Mouse (Mus musculus) testis, postnatal 14 days (tissue): ENCODE measurements around the gene Slc7a4.
"Not testable (repeated sequence)": the region's sequence is repeated elsewhere in the genome, so short reads cannot be mapped to it uniquely, and the experiment has no call there.

ENCODE experiments used
- DNase-seq: peaks from one replicate; pipeline ENCODE4 v3.0.0; 2021; ENCODE audit warnings: low spot score

The Slc7a4 gene

DNA sequence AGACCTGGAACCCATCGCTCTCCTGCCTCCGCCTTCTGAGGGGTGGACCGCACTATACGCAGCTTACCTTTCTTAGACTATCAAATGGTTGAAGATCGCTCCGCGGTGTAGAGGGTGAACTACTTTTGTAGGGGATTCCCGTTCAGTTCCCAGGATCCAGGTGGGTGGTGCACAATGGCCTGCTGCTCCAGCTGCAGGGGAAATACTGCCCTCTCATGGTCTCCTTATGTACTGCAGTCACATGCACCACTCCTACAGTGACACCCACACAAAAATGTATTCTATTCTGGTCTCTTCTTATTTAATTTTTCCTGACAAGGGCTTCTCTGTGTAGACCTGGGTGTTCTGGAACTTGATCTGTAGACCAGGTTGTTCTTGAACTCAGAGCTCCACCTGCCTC lies at the start of gene Slc7a4:
TSS of gene Slc7a4 (minus strand) at position 151 of the 400 bp plus-strand sequence.
- DNase-seq = peak; percentile 54

- DNase-seq = no peak
These were observed 49.6 kb upstream of the Slc7a4 start for GRCm38 (mm10) chr16:17632580-17632979.

DNA sequence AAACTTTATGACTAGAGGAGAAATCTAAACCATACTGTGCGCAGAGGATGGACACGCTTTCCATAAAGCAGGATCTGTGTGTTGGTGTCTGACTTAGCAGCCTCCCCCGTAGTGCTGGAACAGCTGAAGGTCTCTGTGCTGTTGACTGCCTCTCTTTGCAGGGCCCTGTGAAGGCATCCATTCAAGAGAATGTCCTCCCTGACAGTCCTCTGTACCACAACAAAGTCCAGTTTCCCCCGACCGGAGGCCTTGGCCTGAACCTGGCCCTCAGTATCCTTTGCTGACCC lies 43.2 kb upstream of the Slc7a4 start:
- no peak for DNase-seq

DNA sequence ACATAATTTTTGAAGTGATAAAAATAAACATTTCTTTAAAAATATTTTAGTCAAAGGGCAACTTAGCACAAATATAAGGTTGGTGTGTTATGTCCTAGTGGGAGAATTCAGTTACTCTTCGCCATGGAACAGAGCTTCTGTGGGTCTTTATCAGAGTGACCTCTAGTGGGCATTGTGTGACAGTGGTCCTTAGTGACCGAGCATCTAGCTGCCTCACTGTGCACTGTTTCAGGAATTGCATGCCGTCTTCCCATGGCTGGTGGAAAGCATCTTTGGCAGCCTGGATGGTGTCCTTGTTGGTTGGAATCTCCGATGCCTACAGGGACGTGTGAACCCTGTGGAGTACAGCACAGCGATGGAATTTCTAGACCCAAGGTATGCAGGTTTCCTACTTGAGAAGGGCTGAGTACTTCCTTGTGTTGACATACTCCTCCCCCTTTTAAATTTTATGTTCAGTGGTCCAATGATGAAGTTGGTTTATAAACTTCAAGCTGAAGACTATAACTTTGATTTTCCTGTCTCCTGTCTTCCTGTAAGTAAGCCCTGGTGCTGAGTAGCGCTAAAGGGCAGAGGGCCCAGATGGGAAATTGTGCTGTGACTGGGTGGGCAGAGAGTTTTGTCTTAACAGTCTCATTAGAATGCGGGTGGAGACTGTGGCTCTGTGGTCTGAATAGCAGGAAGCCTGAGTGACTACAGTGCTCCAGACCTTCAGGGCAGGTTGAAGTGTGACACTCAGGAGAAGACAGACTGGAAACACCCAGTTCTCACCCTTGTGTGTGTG lies 42.7 kb upstream of the Slc7a4 start:
- no peak for DNase-seq

DNA sequence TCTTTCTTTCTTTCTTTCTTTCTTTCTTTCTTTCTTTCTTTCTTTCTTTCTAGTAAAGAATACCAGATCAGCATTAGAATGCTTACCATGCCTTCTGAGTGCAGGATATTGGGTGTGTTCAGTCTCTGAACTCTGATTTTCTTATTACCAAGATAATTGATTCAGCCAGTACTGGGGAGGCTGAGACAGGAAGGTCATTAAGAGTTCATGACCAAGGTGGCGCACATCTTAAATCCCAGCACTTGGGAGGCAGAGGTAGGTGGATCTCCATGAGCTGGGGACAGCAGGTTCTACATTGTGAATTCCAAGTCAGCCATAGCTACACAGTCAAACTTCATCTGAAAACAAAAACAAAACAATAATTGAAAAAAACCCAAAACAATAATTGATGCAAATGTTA lies 38.9 kb upstream of the Slc7a4 start:
- DNase-seq = no peak

- DNase-seq = peak; percentile 91
These were observed 36.4 kb upstream of the Slc7a4 start, which contains the start of gene Smpd4 for GRCm38 (mm10) chr16:17619198-17620105. Gene Smpd4, plus strand, starts transcription at chr16:17619354.

- DNase-seq = peak; percentile 63
These were observed 35.0 kb upstream of the Slc7a4 start for GRCm38 (mm10) chr16:17617922-17618565.

GRCm38 (mm10) chr16:17616212-17616611 lies 33.2 kb upstream of the Slc7a4 start:
- no peak for DNase-seq

GRCm38 (mm10) chr16:17614740-17615139 lies 31.7 kb upstream of the Slc7a4 start:
- not testable (repeated sequence) for DNase-seq

DNA sequence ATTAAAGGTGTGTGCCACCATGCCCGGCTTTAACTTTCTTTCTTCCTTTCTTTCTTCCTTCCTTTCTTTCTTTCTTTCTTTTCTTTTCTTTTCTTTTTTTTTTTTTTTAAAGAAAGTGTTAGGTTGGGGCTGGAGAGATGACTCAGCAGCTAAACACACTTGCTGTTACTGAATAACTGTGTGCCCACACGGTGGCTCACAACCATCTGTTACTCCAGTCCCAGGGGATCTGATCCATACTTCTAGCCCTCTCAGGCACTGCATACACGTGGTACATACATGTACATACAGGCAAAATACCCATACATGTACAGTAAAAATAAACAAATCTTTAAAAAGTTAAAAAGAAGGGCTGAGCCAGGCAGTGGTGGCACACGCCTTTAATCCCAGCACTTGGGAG lies 28.4 kb upstream of the Slc7a4 start:
- no peak for DNase-seq

DNA sequence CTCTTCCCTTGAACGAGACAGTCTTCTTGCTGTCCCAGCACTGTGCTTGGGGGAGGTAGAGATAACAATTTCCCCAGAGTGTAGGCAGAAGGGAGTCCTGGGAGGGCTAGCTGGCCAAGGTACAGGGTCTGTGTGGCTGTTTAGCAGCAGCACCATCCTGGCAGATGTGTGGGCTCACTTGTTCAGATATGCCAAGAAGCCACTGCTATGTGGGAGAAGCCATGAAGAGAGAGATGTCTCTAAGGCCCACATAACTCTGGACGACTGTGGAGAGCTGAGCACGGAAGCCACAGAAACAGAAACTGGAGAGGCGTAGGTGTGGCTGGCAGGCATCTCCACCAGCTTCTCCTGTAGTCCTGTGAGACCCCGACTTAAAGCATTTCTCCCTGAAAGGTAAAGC lies 22.7 kb upstream of the Slc7a4 start:
- no peak for DNase-seq

- no peak for DNase-seq
These were observed 21.9 kb upstream of the Slc7a4 start for GRCm38 (mm10) chr16:17604941-17605340.

DNA sequence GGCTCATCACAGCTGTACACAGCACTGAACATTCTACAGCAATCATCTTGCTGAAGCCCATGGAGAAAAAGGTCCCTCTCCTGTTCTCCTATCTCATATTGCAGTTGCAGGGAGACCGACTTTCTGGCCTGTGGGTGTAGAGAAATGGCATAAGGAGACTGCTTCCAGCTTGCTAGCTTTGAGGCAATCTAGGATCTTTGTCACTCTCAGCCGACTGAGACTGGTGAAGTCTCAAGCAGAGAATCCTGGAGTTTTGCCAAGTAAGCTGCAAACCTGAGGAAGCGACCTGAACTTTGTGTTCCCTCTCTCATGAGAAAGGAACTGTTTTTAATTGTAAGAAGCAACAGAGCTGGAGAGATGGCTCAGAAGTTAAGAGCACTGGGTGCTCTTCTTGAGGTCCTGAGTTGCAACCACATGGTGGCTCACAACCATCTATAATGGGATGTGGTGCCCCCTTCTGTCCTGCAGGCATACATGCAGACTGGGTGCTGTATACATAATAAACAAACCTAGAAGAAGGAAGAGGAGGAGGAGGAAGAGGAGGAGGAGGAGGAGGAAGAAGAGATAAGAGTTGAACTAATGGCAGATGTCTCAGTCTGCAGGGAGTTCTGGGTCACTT lies 18.0 kb upstream of the Slc7a4 start:
- DNase-seq = peak; percentile 10

DNA sequence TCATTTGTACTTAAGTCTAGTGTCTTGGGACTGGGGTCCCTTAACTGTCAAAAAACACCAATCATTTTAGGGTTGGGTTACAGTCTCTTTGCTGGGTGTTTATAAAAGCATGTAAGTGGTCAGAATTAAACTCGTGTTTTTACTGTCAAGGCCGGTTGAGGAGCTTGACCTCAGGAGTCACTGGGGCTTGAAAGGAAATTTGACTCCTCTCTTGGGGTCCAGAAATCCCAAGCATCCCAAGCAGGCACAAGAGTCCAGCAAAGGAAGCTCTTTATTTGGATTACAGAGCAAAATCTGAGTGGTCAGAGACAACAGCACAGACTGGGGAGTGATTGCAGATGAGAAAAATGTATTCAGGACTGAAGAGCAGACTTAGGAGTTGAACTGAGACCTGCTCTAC lies 7.7 kb upstream of the Slc7a4 start:
- DNase-seq = no peak

- peak; percentile 79 for DNase-seq
These were observed 1.5 kb upstream of the Slc7a4 start for GRCm38 (mm10) chr16:17584555-17584954.

DNA sequence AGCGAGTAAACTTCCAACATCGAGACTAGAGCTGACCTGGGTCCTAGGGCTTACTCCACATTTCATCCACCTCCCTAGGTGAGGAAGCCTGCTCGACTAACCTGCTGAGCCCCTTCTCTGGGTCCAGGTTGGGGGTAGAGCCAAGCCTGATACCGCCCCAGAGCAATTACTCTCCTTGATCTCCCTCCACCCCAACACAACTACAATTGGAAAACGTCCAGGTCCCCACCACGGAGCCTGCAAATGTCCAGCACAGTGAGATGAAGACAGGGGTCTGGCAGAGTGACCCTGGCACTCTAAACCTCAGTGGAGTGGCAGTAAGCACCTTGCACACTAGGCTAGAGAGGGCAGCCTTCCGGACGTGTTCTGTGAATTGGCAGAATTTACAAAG lies 6.2 kb downstream of the Slc7a4 start:
- DNase-seq = no peak

GRCm38 (mm10) chr16:17575870-17576824 lies 6.9 kb downstream of the Slc7a4 start:
- peak; percentile 81 for DNase-seq

GRCm38 (mm10) chr16:17566186-17566585 lies 16.8 kb downstream of the Slc7a4 start:
- no peak for DNase-seq

DNA sequence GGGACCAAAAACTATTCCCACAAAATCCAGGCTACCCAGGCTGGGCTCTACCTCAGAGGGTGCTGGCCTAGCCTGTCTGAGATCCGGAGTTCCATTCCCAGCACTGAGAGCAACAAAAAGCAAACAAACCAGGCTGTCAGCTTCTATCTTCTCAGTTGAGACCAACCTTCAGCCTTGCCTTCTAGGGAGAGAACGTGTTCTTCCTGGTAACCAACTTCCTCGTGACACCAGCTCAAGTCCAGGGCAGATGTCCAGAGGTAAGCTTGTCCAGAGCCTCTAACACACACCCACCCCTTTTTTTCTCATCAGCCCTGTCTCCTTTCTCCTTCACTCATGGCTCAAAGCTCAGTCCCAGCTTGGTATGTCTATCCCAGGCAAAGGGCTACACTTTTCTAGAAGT lies 18.2 kb downstream of the Slc7a4 start:
- DNase-seq = no peak

- no peak for DNase-seq
These were observed 18.8 kb downstream of the Slc7a4 start for GRCm38 (mm10) chr16:17564221-17564620.

DNA sequence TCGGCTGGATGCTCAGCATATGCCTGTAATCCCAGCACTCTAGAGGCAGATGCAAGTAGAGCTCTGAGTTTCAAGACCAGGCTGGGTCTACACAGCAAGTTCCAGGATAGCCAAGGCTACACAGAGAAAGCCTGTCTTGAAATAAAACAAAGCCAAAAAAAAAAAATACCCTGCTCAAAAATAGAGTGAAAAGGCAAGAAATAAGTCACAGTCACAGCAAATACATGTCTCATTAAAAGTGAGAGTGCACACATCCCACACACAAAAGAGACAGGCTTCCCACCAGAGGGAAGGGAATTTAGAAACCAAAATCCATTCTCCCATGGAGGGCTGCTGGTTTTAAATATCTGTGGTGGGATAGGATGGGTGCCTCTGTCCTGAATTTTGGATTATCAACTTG lies 19.4 kb downstream of the Slc7a4 start:
- DNase-seq = no peak
